Mouse (Mus musculus) spleen, postnatal 10 days (tissue): ENCODE results near the gene Tead2.
"Not testable (repeated sequence)": the region's sequence is repeated elsewhere in the genome, so short reads cannot be mapped to it uniquely, and the experiment has no call there.

Source experiments
- DNase-seq, 2 experiments: peaks; one replicate each; pipeline ENCODE4 v3.0.0; 2021 to 2022; ENCODE audit warnings: low spot score in 2 of 2

Gene Tead2

DNA sequence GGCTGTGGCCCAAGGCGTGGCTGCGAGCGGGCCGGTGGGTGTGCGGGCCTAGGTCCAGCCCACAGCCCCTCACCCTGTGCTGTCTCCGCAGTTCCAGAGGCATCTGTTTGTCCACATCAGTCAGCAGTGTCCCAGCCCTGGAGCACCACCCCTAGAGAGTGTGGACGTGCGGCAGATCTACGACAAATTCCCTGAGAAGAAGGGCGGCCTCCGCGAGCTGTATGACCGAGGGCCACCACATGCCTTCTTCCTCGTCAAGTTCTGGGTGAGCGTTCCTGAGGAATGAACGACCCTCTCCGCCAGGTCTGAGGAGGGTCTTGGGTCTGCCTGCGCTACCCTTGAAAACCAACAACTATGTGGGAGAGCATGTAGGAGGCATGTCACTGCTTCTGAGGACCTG lies 13.0 kb downstream of the Tead2 start:
- no peak for DNase-seq

DNA sequence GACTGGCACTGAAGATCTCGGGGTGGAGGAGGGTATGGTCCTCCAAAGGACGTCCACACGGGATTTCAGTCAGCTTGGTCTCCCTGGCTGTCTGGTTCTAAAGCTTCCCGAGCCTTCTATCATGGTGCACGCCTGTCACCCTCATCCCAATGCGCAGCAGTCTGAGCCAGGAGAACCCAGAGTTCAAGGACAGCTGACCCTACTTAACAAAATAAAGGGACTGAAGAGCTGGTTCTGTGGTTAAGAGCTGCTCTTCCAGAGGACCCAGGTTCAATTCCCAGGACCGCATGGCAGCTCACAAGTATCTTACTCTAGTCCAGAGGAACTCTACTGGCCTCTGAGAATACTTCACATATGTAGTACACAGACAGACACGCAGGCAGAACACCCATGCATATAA lies 13.5 kb downstream of the Tead2 start:
- DNase-seq: no peak

GRCm38 (mm10) chr7:45229459-45230203 lies 14.1 kb downstream of the Tead2 start:
- DNase-seq: peak in 1 of 2 experiments; percentile 56

GRCm38 (mm10) chr7:45231192-45231591 lies 15.6 kb downstream of the Tead2 start:
- no peak for DNase-seq

DNA sequence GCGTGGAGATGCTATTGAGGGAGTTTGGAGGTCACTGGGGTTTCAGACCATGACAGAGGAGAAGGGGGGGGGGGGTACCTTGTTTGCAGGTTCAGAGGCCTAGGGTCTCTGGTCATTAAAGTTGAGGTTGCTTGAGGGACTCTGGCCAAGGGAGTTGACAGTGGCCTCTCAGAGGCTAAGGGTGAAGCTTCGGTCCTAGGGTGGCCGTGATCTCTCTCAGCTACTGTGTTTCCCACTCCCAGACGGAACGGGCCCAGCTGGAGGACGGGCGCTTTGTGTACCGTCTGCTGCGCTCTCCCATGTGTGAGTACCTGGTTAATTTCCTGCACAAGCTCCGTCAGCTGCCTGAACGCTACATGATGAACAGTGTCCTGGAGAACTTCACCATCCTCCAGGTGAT lies 16.4 kb downstream of the Tead2 start:
- DNase-seq: no peak

GRCm38 (mm10) chr7:45232716-45233465 lies 17.3 kb downstream of the Tead2 start:
- DNase-seq: no peak

GRCm38 (mm10) chr7:45233580-45234332 lies 18.2 kb downstream of the Tead2 start:
- DNase-seq: peak in 1 of 2 experiments; percentile 37

DNA sequence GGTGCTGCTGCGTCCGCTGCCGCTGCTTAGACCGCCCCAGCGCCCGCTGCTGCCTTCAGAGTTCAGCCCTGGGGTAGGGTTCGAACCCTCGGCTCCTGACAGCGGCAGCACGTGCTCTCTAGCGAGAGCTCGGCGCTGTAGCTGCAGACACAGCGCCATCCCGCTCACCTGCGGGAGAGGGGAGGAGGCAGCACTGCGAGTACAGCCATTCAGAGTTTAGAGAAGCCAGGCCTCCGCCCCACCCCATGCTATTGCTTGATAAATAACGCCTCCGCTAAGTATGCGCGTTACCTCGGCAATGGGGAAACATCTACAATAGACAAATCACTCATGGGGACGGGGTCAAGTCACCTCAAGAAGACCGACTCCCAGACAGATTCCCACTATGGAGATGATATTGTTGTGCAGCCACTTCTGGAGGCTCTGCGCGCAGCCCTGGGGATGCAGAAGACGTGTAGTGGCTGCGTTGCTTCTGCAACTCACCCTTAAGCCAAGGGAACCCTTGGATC lies 18.8 kb downstream of the Tead2 start:
- no peak for DNase-seq

- DNase-seq: no peak
Observed at GRCm38 (mm10) chr7:45234922-45235571, 19.5 kb downstream of the Tead2 start.

- DNase-seq: no peak
Observed at GRCm38 (mm10) chr7:45235656-45236180, 20.2 kb downstream of the Tead2 start.

DNA sequence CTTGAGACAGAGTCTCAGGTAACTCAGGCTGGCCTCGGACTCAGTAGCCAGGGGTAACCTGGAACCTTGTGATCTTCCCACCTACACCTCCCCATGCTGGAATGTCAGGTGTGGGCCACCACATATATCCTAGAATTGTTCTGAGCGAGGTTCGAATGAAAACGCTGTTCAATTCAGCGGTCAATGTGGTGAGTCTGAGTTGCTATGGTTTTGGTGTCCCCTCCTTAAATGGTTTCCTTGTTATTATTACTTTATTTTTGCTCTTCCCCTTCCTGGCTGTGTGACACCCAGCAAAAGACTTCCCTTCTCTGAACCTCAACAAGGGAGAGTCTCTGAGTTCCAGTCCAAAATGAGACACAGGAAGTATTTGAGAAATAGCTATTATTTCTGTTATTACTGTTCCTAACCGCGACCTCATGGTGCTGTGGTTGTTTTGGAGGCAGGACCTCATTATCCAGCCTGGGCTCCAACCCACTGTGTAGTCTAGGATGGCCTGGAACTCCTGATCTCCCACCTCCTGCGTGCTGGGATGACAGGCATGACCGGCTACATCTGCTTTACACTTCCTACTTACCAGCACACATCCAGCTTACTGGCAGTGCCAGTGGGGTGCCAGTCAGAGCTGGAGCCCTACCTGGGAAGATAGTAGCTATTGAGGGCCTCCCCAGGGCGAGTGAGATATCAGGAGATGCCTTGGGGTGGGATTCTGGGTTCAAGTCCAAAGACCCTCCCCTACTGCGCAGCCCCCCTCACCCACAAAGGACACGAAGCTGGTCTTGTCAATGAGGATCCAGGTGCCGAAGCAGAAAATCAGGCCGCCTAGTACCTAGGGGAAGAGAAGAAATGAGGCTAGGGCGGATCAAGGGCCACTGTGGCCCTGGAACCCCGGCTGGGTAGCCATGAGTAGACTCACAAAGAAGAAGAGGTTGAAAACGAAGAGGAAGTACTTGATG lies 22.5 kb downstream of the Tead2 start:
- DNase-seq: peak in 1 of 2 experiments; percentile 28

- peak; percentile 63 to 82 for DNase-seq
Observed at GRCm38 (mm10) chr7:45238723-45239496, 23.4 kb downstream of the Tead2 start, which contains the start of gene Cd37. TSS of gene Cd37 (minus strand) at chr7:45239115.

DNA sequence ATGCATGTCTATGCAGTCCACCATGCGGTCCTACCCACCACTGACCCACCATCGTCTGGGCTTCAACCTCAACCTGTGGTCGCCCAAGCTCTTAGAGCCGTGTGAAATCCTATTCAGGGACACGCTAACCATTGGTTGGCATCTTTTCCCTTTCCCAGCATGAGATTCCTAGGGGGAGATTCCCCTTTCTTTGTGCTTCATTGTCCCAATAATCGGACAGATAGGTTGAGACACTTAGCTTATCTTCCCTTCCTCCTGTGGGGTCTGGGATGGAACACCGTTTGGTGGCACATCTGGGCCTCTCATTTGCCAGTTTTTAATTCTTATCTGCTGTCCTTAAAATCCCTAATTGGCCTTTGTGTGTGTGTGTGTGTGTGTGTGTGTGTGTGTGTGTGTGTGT lies 24.6 kb downstream of the Tead2 start:
- DNase-seq: no peak

DNA sequence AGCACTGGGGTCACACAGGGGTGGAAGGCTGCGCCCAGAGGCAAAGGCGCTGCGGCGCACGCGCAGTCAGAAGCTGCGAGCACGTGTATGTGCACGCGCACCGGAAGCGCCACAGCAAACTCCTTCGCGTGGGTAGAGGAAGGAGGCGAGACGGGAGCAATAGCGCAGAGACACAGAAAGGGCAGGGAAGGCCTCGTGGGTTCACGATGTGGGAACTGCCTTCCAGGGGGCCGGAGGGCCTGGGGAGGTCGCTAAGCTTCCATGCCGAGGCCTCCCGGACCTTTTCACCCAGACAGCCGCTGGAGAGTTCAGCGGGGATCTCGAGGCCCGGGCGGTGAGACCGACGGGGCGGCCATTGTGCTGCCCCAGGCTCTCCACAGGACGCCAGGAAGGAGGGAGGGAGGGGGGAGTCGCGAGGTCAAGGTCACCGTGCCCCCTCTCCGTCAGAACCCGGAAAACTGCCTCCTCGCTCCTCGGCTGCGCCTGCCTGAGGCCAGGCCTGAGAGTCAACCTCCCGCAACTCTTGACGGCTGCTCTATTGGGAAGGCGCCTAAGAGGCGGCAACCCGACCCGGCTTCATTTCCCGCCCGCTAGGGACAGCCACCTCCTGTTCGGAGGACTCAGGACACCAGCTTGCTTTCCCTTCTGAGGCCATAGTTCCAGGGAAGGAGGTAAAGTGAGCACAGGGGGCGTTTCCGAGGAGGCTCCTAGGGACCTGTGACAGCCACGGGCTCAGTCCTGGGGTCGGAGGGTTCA lies 25.3 kb downstream of the Tead2 start, which contains the start of gene Slc6a16:
Gene Slc6a16, plus strand, starts transcription at position 453 of the 756 bp plus-strand sequence.
- peak in 1 of 2 experiments; percentile 32 for DNase-seq

- DNase-seq: no peak
Observed at GRCm38 (mm10) chr7:45241389-45241749, 25.8 kb downstream of the Tead2 start.

- DNase-seq: no peak
Observed at GRCm38 (mm10) chr7:45247666-45248065, 32.1 kb downstream of the Tead2 start.

DNA sequence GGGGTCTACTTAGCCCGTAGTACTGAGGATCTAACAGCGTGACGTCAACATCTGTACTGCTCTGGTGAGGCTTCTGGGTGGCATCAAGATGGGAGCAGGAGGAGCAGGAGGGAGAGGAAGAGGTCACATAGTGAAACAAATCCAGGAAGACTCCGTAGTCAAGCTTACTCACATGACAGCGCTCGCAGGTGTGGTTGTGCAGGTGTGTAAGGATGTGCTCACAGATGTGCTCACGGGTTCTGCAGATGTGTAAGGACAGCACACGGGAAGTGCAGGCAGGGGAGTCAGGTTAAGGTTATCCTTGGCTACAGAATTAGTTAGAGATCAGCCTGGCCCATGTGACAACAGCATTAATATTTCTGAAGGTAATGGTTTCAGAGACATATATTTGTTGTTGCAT lies 38.3 kb downstream of the Tead2 start:
- DNase-seq: no peak

GRCm38 (mm10) chr7:45255822-45256221 lies 40.3 kb downstream of the Tead2 start:
- DNase-seq: not testable (repeated sequence)
